Mouse (Mus musculus): Measurements from ENCODE around the gene Olfr1410.

The Olfr1410 gene

DNA sequence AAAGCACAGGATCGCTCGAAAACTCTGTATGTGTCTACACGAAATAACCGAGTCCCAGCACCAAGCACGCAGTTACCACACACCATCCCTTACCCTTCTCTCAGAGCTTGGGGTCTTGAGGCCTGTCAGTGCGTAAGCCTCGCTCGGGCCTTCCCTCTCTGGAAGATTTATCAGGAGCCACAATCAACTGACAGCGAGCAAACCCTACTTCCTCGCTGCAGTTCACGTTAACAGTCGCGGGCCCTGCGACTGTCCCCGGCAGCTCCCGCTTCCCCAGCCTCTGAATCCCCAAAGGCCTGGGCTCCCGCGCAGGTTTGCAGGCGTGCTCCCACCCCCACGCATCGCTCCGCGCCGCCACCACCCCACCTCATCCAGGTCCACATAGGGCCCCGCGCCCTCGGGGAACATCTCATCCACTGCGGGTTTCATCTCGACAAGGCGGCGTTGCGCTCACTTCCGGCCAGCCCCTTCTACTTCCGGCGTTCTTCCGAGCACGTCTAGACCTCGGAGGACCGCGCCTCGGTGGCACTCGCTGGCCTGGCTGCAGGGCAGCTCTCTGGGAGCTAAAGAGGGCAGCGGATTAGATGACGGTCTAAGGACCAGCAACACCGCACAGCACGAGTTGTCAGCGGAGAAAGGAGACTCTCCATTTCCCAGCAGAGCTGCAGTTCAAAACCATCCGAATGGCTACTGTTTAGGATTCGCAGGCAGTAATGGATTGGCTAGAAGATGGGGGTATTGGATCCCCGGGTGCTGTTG lies 36.1 kb downstream of the Olfr1410 start, which contains the start of gene Cops9:
Gene Cops9 (minus strand): TSS at position 472 of the 759 bp plus-strand sequence.
- peak; percentile 91 for DNase-seq

- DNase-seq = no peak
Measured at GRCm38 (mm10) chr1:92643691-92644090, 38.1 kb downstream of the Olfr1410 start.

- DNase-seq = no peak
Measured at GRCm38 (mm10) chr1:92644916-92645315, 39.3 kb downstream of the Olfr1410 start.

GRCm38 (mm10) chr1:92646111-92646510 lies 40.5 kb downstream of the Olfr1410 start:
- DNase-seq = no peak

GRCm38 (mm10) chr1:92646601-92647000 lies 41.0 kb downstream of the Olfr1410 start:
- DNase-seq = no peak

- no peak for DNase-seq
Measured at GRCm38 (mm10) chr1:92647026-92647425, 41.4 kb downstream of the Olfr1410 start.

- DNase-seq = peak; percentile 59
Measured at GRCm38 (mm10) chr1:92647752-92648151, 42.2 kb downstream of the Olfr1410 start.

DNA sequence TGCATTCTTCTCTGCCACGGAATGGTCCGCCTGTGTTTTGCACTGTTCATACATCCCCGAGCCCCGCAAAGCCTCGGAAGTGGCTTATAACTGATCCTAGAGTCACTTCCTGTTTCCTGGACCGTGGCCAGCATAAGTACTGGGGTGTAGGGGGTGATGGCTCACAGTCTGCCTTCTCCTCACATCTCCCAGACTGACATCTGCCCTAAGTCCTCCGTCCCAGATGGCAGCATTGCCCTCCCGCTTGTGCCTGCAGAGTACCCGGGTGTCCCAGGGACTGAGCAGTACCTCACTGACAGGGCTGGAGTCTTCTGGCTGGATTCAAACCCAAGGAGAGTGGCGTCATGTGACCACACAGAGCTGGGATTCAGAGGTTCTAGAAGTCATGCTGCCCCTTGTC lies 42.6 kb downstream of the Olfr1410 start:
- DNase-seq = no peak

- DNase-seq = peak; percentile 77
Measured at GRCm38 (mm10) chr1:92648673-92649072, 43.1 kb downstream of the Olfr1410 start, which contains the start of gene Otos. Gene Otos, minus strand, starts transcription at chr1:92648841.

GRCm38 (mm10) chr1:92651467-92651866 lies 45.9 kb downstream of the Olfr1410 start:
- no peak for DNase-seq

GRCm38 (mm10) chr1:92653179-92653578 lies 47.6 kb downstream of the Olfr1410 start:
- peak; percentile 29 for DNase-seq

GRCm38 (mm10) chr1:92654676-92655075 lies 49.1 kb downstream of the Olfr1410 start:
- no peak for DNase-seq

- DNase-seq = no peak
Measured at GRCm38 (mm10) chr1:92657025-92657820, 51.6 kb downstream of the Olfr1410 start.

DNA sequence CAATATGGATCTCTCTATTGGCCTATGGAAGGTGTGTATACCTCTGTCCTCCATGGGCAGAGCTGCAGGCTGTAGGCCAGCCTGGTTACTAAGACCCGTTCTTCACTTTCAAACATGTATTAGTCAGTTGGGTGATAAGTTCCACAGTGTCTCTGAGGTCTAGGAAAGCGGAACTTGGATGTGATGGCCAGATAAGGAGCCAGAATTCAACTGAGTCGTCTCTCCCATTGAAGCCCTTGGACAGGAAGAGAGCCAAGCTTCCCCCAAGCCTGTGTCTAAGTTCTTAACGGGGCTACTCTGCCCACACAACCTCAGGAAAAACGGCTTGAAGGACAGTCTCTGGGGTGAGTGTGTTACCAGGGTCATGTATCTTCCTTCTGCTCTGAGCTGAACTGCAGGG lies 53.8 kb downstream of the Olfr1410 start:
- no peak for DNase-seq

Data from right cerebral cortex, adult 18-20 months (tissue).